Mouse (Mus musculus): ENCODE measurements at regions not wholly inside any gene's neighbourhood (a gene's known extent, or its start where the extent isn't known, plus 50 kb on each side); places are given as distances from the start of the nearest gene placed in this dataset.

- no peak for DNase-seq (ENCODE audit: extremely low read depth, insufficient read length, low spot score)
Measured at GRCm38 (mm10) chr12:15986351-15986750, 169.6 kb upstream of the Trib2 start.

GRCm38 (mm10) chr12:15985649-15986048 lies 168.9 kb upstream of the Trib2 start:
- no peak for DNase-seq (ENCODE audit: extremely low read depth, insufficient read length, low spot score)

GRCm38 (mm10) chr12:15983591-15984300 lies 167.0 kb upstream of the Trib2 start:
- DNase-seq (ENCODE audit: extremely low read depth, insufficient read length, low spot score): no peak

- no peak for DNase-seq (ENCODE audit: extremely low read depth, insufficient read length, low spot score)
Measured at GRCm38 (mm10) chr12:15981741-15982140, 165.0 kb upstream of the Trib2 start.

GRCm38 (mm10) chr12:15979233-15979632 lies 162.5 kb upstream of the Trib2 start:
- no peak for DNase-seq (ENCODE audit: extremely low read depth, insufficient read length, low spot score)

GRCm38 (mm10) chr12:15971786-15972185 lies 155.1 kb upstream of the Trib2 start:
- DNase-seq (ENCODE audit: extremely low read depth, insufficient read length, low spot score): no peak

GRCm38 (mm10) chr12:15970262-15970661 lies 153.5 kb upstream of the Trib2 start:
- no peak for DNase-seq (ENCODE audit: extremely low read depth, insufficient read length, low spot score)

GRCm38 (mm10) chr12:15967550-15968102 lies 150.9 kb upstream of the Trib2 start:
- no peak for DNase-seq (ENCODE audit: extremely low read depth, insufficient read length, low spot score)

GRCm38 (mm10) chr12:15966631-15967030 lies 149.9 kb upstream of the Trib2 start:
- DNase-seq (ENCODE audit: extremely low read depth, insufficient read length, low spot score): no peak

GRCm38 (mm10) chr12:15965921-15966320 lies 149.2 kb upstream of the Trib2 start:
- no peak for DNase-seq (ENCODE audit: extremely low read depth, insufficient read length, low spot score)

GRCm38 (mm10) chr12:15964073-15964472 lies 147.4 kb upstream of the Trib2 start:
- no peak for DNase-seq (ENCODE audit: extremely low read depth, insufficient read length, low spot score)

- no peak for DNase-seq (ENCODE audit: extremely low read depth, insufficient read length, low spot score)
Measured at GRCm38 (mm10) chr12:15961834-15962233, 145.1 kb upstream of the Trib2 start.

GRCm38 (mm10) chr12:15937443-15938237 lies 120.9 kb upstream of the Trib2 start:
- DNase-seq (ENCODE audit: extremely low read depth, insufficient read length, low spot score): no peak

- DNase-seq (ENCODE audit: extremely low read depth, insufficient read length, low spot score): no peak
Measured at GRCm38 (mm10) chr12:15932067-15932466, 115.3 kb upstream of the Trib2 start.

- no peak for DNase-seq (ENCODE audit: extremely low read depth, insufficient read length, low spot score)
Measured at GRCm38 (mm10) chr12:15931535-15931934, 114.8 kb upstream of the Trib2 start.

- no peak for DNase-seq (ENCODE audit: extremely low read depth, insufficient read length, low spot score)
Measured at GRCm38 (mm10) chr12:15930155-15930554, 113.4 kb upstream of the Trib2 start.

GRCm38 (mm10) chr12:15929541-15929940 lies 112.8 kb upstream of the Trib2 start:
- DNase-seq (ENCODE audit: extremely low read depth, insufficient read length, low spot score): no peak

- no peak for DNase-seq (ENCODE audit: extremely low read depth, insufficient read length, low spot score)
Measured at GRCm38 (mm10) chr12:15918291-15918690, 101.6 kb upstream of the Trib2 start.

GRCm38 (mm10) chr12:15912959-15913358 lies 96.2 kb upstream of the Trib2 start:
- no peak for DNase-seq (ENCODE audit: extremely low read depth, insufficient read length, low spot score)

GRCm38 (mm10) chr12:15912491-15912890 lies 95.8 kb upstream of the Trib2 start:
- DNase-seq (ENCODE audit: extremely low read depth, insufficient read length, low spot score): peak; percentile 41

- DNase-seq (ENCODE audit: extremely low read depth, insufficient read length, low spot score): no peak
Measured at GRCm38 (mm10) chr12:15911254-15911991, 94.7 kb upstream of the Trib2 start.

Measured in 3134 (cell line).